Mouse (Mus musculus) gastrocnemius, postnatal 25 days (tissue): ENCODE measurements around the gene Stt3a. TPM values are rescaled to one million over a fixed set of nuclear protein-coding genes. Genes with fewer than 3 reads are reported as not detected.

Source experiments
- DNase-seq: peaks from one replicate; pipeline ENCODE4 v3.0.0; 2022
- total RNA-seq, 2 experiments: library from RNA; stranded (reverse); gene quantifications; 1 replicate in 1 of 2; 2 replicates in 1 of 2; pipeline ENCODE4 v1.2.3; 2021

Stt3a gene
- total RNA-seq, 2 experiments from 2014 or later = 36.9 TPM

DNA sequence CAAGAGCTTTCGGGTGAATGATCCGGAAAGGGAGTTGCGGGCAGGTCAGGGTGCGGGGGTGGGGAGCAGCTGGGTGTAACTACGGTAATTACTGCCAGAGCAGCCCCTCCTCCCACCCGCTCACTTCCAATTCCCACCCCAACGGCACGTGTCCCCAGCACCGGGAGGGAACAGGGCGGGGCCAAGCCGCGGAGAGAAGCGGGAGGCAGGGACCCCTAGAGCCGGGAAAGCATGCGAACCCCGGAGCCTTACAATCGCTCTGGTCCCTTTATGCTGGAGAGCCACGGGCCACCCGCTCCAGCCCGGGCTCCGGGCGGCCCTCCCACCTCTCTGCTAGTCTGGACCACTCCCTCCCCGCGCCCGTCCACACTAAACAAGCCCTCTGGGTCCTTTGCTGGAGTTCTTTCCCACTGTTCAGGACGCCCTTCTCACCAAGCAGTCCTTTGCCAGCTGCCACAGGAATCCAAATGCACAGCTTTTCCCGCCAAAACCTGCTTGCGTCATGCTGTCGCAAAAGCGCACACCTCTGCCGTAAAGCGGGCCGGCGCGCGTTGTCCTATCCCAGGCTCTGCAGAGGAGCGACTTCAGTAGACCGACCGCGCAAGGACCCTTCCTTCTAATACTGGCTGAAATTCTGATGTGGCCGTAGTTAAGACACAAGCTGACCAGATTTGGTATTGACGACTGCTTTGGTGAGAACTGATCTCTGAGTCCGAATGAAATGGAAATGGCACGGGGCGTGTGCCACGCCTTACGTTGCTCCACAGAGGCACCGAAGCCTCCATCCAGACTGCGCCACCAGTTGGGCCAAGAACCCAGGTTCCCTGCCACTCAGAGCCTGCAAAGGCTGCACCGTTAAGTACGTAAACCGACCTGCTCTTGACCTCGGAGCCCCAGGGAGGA is 41.1 kb downstream of the Stt3a start:
- peak; percentile 82 for DNase-seq

DNA sequence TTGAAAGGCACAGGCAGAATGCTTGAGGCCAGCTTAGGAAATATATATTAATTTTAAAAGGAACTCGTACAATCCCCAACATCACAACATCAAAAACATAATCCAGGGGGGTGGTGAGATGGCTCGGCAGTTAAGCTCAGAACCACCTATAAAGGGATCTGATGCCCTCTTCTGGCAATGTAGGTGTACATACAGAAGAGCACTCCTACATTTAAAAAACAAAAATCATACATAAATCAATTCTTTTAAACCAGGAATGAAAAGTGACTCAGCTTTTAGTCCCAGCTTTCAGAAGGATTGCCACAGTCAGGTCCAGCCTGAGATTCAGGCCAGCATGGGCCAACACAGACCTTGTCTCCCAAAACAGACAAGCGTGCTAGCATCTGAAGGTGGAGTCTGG is 50.9 kb downstream of the Stt3a start:
- no peak for DNase-seq

- no peak for DNase-seq
Measured at GRCm38 (mm10) chr9:36707304-36707703, 60.2 kb downstream of the Stt3a start.

DNA sequence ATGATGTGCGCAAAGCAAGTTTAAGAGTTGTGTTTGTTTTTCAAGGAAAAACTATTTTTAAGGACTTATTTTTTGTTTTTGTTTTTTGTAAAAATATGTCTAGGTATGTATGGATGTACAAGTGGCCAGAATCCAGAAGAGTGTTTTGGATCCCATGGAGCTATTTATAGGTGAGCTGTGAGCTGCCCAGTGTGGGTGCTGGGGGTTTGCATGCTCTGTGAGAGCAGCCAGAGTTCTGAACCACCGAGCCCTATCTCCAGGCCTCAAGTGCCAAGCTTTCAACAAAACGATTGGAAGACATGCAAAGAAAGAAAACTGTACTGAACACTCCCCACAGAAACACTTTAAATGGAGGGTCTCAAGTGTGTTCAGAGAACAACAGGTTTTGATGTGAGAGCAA is 61.6 kb downstream of the Stt3a start:
- DNase-seq = no peak

GRCm38 (mm10) chr9:36694276-36694675 is 73.2 kb downstream of the Stt3a start:
- no peak for DNase-seq

GRCm38 (mm10) chr9:36692920-36693319 is 74.6 kb downstream of the Stt3a start, which contains the start of gene Acrv1:
Gene Acrv1 (plus strand): TSS chr9:36693220.
- DNase-seq = no peak

DNA sequence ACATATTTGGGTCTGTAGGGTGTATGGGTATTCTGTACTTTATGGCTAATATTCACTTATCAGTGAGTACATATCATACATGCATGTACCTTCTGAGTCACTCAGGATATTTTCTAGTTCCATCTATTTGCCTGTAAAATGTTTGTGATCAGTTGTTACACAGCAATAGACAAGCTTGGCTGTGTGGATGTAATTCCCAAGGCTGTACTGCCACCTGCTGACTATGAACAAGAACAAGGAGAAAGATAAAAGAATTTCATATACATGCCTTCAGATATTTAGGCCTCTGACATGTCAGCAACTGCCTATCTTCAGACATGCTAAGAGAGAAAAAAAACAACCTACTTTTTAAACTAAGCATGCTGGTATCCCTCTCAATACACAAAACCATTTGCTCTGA is 80.2 kb downstream of the Stt3a start:
- no peak for DNase-seq

- no peak for DNase-seq
Measured at GRCm38 (mm10) chr9:36681424-36681823, 86.1 kb downstream of the Stt3a start.

Other genes with a start within 250 kb of the Stt3a start
- gene Gm5615, start 225.7 kb downstream of the Stt3a start, total RNA-seq = not detected
- gene Gm17689, start 185.0 kb downstream of the Stt3a start, total RNA-seq = not detected
- gene A630095E13Rik, start 124.3 kb downstream of the Stt3a start, total RNA-seq = not detected
- gene Acrv1, start 74.5 kb downstream of the Stt3a start, total RNA-seq = not detected
- under 1 TPM; 0.46 to 0.78 TPM for gene Chek1, start 40.6 kb downstream of the Stt3a start, total RNA-seq
- gene Ei24, start 29.7 kb upstream of the Stt3a start, total RNA-seq = 10 to 100 TPM; 69.5 to 72.2 TPM
- 1 to 10 TPM; 3.1 to 3.6 TPM for gene Fez1, start 54.2 kb upstream of the Stt3a start, total RNA-seq